Mouse (Mus musculus) layer of hippocampus, postnatal 36 days (tissue): ENCODE measurements at regions not wholly inside any gene's neighbourhood (a gene's known extent, or its start where the extent isn't known, plus 50 kb on each side); places are given as distances from the start of the nearest gene placed in this dataset.

Source experiments
- DNase-seq, 2 experiments: peaks; one replicate each; pipeline ENCODE4 v3.0.0; 2022

- no peak for DNase-seq
These were observed 91.9 kb upstream of the Smad3 start for GRCm38 (mm10) chr9:63849564-63850315.

- DNase-seq, result peak; percentile 56 to 69
These were observed 86.2 kb upstream of the Smad3 start for GRCm38 (mm10) chr9:63843883-63844485.

GRCm38 (mm10) chr9:63843431-63843830 is 85.6 kb upstream of the Smad3 start:
- DNase-seq, result no peak

DNA sequence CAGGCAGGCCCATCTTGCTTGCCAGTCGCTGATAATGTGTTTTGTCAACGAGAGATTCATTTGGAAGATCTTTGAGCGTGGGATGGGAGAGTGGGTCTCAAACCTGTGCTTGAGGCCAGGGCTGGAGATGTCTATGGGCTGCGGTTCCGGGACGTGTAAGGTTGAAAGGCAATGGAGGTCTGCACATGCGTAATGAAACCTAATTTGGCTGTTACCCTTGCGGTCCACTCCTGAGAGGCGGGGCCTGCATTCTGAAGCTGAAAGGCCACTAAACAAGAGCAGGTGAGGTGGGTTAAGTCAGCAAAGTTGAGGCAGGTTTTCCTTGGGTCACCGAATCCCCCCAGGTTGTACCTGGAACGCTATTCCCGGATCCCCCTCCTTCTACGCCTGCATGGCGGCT is 83.3 kb upstream of the Smad3 start:
- DNase-seq, result no peak

- DNase-seq, result no peak
These were observed 81.4 kb upstream of the Smad3 start for GRCm38 (mm10) chr9:63838996-63839772.

GRCm38 (mm10) chr9:63837552-63837951 is 79.8 kb upstream of the Smad3 start:
- DNase-seq, result no peak

GRCm38 (mm10) chr9:63836565-63837284 is 78.9 kb upstream of the Smad3 start:
- DNase-seq, result no peak

DNA sequence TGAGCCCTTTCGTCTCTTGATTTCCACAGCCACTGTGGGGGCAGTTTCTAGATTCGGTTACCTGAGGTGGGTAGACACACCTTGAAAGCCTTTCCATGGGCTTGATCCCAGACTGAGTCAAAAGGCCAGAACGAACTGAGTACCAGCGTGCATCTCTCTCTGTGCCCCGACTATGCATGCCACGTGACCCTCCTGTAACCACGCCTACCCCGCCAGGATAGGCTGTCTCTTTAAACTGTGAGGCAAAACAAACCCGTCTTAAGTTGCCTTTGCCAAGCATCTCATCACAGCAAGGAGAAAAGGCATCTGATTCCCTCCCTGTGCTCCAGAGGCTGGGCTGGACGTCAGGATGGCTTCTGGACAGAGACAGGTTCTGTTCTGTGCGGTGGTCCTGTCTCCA is 78.2 kb upstream of the Smad3 start:
- no peak for DNase-seq

- no peak for DNase-seq
These were observed 76.6 kb upstream of the Smad3 start for GRCm38 (mm10) chr9:63834416-63834815.

- DNase-seq, result no peak
These were observed 60.4 kb upstream of the Smad3 start for GRCm38 (mm10) chr9:63818163-63818562.

GRCm38 (mm10) chr9:63816540-63816939 is 58.7 kb upstream of the Smad3 start:
- DNase-seq, result no peak

DNA sequence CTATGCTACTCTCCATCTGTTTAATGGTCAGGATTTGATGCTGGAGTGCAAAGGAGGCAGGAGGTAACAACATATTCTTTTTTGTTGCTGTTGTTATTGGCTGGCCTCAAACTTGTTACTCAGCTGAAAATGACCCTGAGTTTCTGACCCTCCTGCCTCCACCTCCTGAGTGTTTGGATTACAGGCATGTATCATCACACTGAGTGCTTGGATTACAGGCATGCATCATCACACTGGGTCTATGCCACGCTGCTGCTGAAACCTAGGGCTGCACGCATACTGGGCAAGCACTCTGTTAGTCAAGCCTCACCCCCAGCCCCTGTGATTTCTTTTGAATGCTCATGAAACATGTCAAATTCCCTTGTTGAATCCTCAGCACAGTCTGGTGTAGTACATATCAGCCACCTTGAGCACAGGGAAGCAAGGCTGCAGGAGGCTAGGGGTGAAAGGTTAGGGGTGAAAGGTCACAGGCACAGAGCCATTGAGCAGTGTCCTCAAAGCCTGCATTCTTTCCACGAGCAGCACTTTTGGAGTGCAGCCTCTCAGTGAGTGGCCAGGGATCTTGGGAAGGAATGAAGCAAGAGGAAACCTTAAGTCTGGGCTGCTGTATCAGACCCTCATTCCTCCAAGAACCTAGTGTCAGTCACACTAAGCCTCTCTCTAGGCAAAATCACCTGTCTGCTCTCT is 52.2 kb upstream of the Smad3 start:
- DNase-seq, result no peak
